Mouse (Mus musculus) kidney, adult 18-20 months (tissue): ENCODE data around the gene Tmeff1.
A peak's percentile ranks its signal among the peaks of the same experiment; 100 is the strongest.

Source experiments
- DNase-seq: peaks from one replicate; pipeline ENCODE4 v3.0.0; 2021

The Tmeff1 gene

GRCm38 (mm10) chr4:48584421-48585240 is at the start of gene Tmeff1:
Gene Tmeff1, plus strand, starts transcription at chr4:48585174.
- peak; percentile 9 for DNase-seq

GRCm38 (mm10) chr4:48536275-48536674 is 48.7 kb upstream of the Tmeff1 start:
- no peak for DNase-seq

GRCm38 (mm10) chr4:48537024-48537423 is 48.0 kb upstream of the Tmeff1 start:
- no peak for DNase-seq

GRCm38 (mm10) chr4:48538581-48538980 is 46.4 kb upstream of the Tmeff1 start:
- DNase-seq, result no peak

- DNase-seq, result peak; percentile 38
These were observed 45.0 kb upstream of the Tmeff1 start, which contains the start of gene Msantd3 for GRCm38 (mm10) chr4:48539841-48540575. Gene Msantd3, plus strand, starts transcription at chr4:48539935.

- peak; percentile 40 for DNase-seq
These were observed 44.3 kb upstream of the Tmeff1 start for GRCm38 (mm10) chr4:48540576-48541111.

GRCm38 (mm10) chr4:48541526-48542250 is 43.3 kb upstream of the Tmeff1 start:
- no peak for DNase-seq

GRCm38 (mm10) chr4:48542351-48542750 is 42.6 kb upstream of the Tmeff1 start:
- no peak for DNase-seq

- no peak for DNase-seq
These were observed 41.7 kb upstream of the Tmeff1 start for GRCm38 (mm10) chr4:48543071-48543865.

- no peak for DNase-seq
These were observed 40.8 kb upstream of the Tmeff1 start for GRCm38 (mm10) chr4:48544141-48544540.

- DNase-seq, result no peak
These were observed 39.0 kb upstream of the Tmeff1 start for GRCm38 (mm10) chr4:48545966-48546365.

- DNase-seq, result no peak
These were observed 38.1 kb upstream of the Tmeff1 start for GRCm38 (mm10) chr4:48546568-48547496.

- no peak for DNase-seq
These were observed 36.5 kb upstream of the Tmeff1 start for GRCm38 (mm10) chr4:48548393-48549045.

GRCm38 (mm10) chr4:48549661-48550060 is 35.3 kb upstream of the Tmeff1 start:
- no peak for DNase-seq

- no peak for DNase-seq
These were observed 32.4 kb upstream of the Tmeff1 start for GRCm38 (mm10) chr4:48552486-48553064.

- no peak for DNase-seq
These were observed 30.8 kb upstream of the Tmeff1 start for GRCm38 (mm10) chr4:48554132-48554531.

- DNase-seq, result peak; percentile 54
These were observed 29.2 kb upstream of the Tmeff1 start for GRCm38 (mm10) chr4:48555729-48556128.

- no peak for DNase-seq
These were observed 25.3 kb upstream of the Tmeff1 start for GRCm38 (mm10) chr4:48559652-48560051.

- DNase-seq, result no peak
These were observed 23.1 kb upstream of the Tmeff1 start for GRCm38 (mm10) chr4:48561824-48562223.

- DNase-seq, result no peak
These were observed 20.0 kb upstream of the Tmeff1 start for GRCm38 (mm10) chr4:48564962-48565361.
